Mouse (Mus musculus): ENCODE results near the gene Plekhh3.

The Plekhh3 gene

DNA sequence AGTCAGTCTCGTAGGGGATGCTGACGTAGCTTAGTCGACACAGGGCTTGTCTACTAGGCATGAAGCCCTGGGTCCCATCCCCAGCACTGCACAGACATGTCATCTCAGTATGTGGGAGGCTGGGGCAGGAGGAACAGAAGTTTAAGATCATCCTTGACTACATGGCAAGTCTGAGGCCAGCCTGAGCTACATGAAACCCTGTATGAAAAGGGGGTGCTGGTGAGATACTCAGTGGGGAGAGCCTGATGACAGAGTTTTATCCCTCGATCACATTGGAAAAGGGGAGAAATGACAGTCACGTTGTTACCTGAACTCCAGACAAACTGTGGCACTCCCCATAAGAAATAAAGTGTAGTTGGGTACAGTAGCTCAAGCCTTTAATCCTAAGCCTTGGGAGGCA lies 16.4 kb upstream of the Plekhh3 start:
- intact Hi-C loops (cut with DNase I): no loop called here

DNA sequence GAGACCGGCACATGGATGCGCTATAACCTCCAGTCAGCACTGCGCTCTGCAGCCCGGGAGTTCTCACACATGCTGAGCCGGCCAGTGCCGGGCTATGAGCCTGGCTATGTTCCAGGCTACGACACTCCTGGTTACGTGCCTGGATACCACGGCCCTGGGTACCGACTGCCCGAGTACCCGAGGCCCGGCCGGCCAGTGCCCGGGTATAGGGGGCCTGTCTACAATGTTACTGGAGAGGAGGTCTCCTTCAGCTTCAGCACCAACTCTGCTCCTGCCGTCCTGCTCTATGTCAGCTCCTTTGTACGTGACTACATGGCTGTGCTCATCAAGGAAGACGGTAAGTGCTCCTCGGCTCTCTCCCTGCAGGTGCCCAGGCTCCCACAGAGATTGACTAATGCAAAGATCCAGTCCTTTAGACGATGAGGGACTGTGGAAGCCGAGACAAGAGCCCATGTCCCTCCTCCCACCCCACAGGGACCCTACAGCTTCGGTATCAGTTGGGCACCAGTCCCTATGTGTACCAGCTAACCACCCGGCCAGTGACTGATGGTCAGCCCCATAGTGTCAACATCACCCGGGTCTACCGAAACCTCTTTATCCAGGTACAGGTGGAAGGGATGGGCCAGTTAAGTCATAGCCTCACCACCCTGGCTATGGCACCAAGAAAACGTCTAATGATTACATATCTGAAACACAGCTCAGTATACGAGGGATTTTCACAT lies 15.5 kb upstream of the Plekhh3 start:
- intact Hi-C loops (cut with DNase I): no loop called here

DNA sequence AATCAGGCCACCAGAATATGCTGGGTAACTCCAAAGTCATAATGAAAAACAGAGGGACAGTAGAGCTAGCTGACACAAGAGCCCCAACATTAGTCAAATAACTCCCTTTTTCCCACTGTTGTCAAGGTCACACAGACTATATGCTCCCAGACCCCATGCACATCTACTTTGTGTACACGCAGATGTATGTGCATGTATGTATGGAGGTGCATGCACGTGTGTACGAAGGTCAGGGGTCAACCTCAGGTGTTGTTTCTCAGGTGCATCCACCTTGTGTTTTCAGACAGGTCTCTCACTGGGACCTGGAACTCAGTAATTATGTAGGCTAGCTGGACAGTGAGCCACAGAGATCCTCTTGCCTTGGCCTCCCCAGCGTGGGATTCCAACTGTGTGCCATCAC lies 14.3 kb upstream of the Plekhh3 start:
- intact Hi-C loops (cut with DNase I): no loop called here

DNA sequence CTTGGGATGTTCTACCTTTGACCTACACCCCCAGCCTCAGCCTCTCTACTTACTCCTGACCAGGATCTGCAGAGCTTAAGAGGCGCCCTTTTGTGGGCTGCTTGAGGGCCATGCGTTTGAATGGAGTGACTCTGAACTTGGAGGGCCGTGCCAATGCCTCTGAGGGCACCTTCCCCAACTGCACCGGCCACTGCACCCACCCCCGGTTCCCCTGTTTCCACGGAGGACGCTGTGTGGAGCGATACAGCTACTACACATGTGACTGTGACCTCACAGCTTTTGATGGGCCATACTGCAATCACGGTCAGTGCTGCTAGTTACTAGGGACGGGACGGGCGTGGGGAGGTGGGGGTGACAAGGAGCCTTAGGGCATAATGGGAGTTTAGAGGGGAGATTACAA lies 13.8 kb upstream of the Plekhh3 start:
- intact Hi-C loops (cut with DNase I): loop anchor here (5.0 kb wide), 1 partner anchor 203 kb away; no protein-coding TSS in a partner anchor

DNA sequence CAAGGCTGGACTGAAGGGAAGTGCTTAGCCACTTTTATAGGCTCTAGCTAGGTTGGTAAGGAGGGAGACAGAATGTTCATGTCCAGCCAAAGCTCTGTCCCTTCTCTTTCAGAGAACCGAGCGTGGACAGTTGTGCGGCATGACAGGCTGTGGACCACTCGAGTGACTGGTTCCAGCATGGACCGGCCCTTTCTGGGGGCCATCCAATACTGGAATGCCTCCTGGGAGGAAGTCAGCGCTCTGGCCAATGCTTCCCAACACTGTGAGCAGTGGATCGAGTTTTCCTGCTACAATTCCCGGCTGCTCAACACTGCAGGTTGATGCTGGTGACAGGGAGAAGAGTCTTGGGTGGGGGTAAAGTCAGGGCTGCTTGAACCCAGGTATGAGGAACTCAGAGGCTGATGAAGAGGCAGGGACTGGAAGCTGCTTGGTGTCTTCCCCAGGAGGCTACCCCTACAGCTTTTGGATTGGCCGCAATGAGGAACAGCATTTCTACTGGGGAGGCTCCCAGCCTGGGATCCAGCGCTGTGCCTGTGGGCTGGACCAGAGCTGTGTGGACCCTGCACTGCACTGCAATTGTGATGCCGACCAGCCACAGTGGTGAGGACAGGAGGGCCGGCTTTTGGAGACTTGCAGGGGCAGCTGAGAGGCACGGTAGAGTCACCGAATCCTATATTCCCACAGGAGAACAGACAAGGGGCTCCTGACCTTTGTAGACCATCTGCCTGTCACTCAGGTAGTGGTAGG lies 11.8 kb upstream of the Plekhh3 start:
- intact Hi-C loops (cut with DNase I): loop anchor here (5.0 kb wide), 1 partner anchor 201 kb away; no protein-coding TSS in a partner anchor

DNA sequence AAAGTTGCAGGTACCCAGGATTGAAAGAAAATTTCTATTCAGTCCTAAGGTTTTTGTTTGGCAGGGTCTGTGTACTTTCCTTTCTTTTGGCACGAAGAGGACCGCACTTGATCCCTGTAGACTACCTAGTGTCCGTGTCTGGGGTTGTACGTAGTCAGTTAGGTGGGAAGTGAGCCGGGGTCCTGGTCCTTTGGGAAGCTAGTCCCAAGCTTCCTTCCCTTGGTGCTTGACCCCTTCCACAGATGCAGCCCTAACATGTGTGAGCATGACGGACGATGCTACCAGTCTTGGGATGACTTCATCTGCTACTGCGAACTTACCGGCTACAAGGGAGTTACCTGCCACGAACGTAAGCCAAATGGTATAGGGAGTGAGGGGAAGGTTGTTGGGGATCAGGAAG lies 10.8 kb upstream of the Plekhh3 start:
- intact Hi-C loops (cut with DNase I): loop anchor here (5.0 kb wide), 1 partner anchor 200 kb away; no protein-coding TSS in a partner anchor

DNA sequence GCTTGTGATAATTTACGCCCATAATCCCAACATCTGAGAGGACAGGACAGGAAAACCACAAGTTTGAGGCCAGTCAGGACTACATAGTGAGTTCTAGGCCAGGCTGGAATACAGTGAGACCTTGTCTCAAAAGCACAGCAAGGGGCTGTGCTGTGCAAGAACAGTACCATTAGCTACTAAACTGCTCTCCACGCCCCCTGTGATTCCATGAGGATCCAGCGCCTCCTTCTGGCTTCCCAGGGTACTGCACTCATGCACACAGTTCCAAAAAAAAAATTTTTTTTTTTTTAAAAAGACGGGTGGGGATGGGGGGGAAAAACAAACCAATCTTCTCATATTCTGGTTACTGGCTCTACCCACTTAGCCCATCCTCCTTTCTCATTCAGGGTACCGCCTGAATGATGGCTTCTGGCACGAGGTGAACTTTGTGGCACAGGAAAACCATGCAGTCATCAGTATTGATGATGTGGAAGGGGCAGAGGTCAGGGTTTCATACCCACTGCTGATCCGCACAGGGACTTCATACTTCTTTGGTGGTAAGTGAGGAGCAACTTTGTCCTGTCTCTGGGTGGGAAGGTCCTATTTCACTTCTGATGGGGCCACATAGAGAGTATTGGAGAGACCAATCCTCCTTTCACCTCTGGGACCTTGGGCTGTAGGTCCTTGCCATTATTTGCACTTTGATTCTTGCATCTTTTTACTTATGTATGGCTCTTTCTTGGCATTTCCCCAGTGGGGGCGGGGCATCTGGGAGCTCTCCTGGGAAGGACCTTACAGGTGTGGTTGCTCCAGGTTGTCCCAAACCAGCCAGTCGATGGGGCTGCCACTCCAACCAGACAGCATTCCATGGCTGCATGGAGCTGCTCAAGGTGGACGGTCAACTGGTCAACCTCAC lies 9.9 kb upstream of the Plekhh3 start:
- intact Hi-C loops (cut with DNase I): loop anchor here (5.0 kb wide), 1 partner anchor 199 kb away; no protein-coding TSS in a partner anchor

DNA sequence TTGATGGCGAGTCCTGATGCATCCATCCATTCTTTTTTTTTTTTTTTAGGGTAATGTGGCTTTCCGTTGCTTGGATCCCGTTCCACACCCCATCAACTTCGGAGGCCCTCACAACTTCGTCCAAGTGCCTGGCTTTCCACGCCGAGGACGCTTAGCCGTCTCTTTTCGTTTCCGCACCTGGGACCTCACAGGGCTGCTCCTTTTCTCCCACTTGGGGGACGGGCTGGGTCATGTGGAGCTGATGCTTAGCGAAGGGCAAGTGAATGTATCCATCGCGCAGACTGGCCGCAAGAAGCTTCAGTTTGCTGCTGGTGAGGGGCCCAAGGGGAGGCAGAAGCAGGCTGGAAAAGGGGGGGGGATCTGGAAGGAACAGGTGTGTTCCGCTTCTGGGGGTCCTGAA lies 9.1 kb upstream of the Plekhh3 start:
- intact Hi-C loops (cut with DNase I): loop anchor here (5.0 kb wide), 1 partner anchor 198 kb away; no protein-coding TSS in a partner anchor

DNA sequence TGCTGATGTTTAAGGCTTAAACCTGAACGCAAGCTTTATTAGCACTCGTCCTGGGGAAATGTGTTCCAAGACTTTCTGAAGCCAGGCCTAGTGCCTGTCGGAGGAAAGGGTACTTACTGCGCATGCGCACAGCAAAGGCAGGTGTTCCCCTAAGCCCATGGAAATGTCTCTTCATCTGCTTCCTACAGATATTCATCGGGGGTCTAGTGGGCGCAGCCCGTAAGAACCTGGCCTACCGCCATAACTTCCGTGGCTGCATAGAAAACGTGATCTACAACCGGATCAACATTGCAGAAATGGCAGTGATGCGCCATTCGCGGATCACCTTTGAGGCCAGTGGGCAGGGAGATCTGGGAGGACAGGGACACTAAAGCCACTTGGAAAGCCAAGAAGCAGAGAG lies 8.2 kb upstream of the Plekhh3 start:
- intact Hi-C loops (cut with DNase I): loop anchor here (5.0 kb wide), 1 partner anchor 82 kb away; the partner anchor contains the start of gene Psmc3ip

DNA sequence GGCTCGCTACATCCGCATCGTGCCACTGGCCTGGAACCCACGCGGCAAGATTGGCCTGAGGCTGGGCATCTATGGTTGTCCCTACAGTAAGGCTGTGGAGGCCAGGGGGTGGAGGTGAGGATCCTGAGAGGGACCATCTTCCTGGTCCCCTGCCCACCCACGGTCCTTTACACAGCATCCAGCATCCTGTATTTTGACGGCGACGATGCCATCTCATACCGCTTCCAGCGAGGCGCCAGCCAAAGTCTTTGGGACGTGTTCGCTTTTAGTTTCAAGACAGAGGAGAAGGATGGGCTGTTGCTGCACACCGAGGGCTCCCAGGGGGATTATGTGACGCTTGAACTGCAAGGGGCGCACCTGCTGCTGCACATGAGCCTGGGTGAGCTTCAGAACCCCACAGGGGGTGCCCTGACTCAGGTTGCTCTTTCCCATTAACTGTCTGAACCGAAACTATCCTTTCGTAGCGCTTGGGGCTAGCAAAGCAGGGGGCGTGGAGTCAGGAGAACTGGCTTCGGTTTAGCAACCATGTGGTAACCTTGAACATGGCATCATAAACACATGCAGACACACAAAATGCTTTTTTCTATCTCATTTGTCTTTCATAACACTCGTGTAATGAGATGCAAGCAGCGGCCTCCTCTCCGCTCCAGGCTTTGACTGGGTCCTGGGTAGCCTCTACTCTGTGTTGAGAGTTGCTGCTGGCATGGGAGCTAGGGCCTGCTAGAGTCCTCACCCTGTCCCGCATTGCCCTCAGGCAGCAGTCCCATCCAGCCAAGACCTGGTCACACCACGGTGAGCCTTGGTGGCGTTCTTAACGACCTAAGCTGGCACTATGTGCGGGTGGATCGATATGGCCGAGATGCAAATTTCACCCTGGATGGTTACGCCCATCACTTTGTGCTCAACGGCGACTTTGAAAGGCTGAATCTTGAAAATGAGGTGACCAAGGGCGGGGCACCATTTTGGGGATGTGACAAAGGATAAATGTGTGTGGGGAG lies 7.2 kb upstream of the Plekhh3 start:
- intact Hi-C loops (cut with DNase I): loop anchor here (5.0 kb wide), 1 partner anchor 81 kb away; the partner anchor contains the start of gene Psmc3ip

DNA sequence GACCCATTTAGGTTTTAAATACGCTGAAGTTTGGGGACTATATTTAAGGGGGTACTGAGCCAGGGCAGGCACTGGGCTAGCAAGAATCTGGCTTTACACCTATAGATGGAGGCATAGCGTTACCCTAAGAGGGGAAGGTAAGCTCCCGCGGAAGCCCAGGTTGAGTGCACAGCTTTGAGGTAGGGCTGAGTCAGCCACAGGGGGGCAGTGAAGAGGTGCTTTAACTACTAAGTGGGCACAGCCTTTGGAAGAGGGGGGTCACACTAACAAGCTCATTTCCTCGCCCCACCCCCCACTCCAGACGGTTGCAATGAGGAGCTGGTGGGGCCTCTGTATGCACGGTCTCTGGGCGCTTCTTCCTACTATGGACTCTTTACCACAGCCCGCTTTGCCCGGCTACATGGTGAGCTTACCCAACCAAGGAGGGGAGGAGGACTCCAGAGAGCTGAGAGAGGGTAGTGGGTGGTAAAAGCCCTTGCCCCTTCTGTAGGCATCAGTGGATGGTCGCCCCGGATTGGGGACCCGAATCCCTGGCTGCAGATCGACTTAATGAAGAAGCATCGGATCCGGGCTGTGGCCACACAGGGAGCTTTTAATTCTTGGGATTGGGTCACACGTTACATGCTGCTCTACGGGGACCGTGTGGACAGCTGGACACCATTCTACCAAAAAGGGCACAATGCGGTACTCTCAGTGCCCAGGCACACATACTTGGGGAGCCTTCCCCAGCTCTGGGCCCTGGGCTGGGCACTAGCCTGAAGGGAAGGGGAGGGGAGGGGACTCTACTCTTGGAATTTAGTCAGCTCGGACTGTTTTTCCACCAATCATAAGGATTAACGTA lies 6.0 kb upstream of the Plekhh3 start:
- intact Hi-C loops (cut with DNase I): loop anchor here (5.0 kb wide), 1 partner anchor 80 kb away; the partner anchor contains the start of gene Psmc3ip

DNA sequence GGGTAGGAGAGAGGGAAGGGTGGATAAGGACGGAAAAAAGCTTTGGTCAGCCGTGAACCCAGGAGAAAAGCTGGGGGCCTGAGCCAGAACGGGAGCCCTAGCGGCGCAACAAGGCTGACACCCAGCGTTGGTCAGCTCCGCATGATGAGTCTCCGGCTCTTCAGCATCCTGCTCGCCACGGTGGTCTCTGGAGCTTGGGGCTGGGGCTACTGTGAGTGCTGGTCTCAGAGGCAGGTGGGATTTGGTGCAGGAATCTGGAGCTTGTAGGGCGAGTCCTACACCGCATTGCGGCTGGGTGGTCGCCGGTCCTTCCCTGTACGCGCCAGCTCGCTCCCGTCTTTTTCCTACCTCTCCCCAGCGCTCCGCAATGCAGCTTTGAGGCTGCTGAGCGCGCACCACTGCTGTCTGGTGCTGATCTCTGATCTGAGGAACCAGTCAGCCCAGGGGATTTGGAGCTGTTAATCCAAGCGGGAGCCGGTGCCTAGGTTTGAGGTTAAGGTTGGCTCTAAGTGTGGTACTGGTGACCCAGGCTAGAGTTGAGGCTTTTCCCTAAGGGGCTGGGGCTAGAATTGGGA lies 5.1 kb upstream of the Plekhh3 start:
- intact Hi-C loops (cut with DNase I): loop anchor here (5.0 kb wide), 1 partner anchor 79 kb away; the partner anchor contains the start of gene Psmc3ip

DNA sequence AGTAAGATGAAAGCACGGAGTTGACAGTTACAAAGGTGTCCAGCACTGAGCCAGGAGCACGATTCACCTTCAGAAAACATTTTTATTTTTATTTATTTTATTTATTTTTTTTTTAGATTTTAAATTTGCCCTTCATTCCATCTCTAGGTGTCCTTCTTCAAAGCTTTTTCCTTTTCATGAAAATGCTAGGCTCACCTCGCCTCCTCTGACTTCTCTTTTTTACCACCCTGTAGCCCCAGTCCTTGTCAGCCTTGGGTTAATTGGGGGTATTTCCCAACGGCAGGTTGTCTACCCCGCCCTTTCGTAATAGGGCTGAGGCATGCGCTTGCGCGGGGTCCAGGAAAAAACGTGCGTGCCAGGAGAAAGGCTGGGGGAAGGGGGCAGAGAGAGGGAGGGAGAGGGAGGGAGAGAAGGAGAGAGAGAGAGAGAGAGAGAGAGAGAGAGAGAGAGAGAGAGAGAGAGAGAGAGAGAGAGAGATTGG lies 4.5 kb upstream of the Plekhh3 start:
- intact Hi-C loops (cut with DNase I): loop anchor here (5.0 kb wide), 1 partner anchor 78 kb away; the partner anchor contains the start of gene Psmc3ip

DNA sequence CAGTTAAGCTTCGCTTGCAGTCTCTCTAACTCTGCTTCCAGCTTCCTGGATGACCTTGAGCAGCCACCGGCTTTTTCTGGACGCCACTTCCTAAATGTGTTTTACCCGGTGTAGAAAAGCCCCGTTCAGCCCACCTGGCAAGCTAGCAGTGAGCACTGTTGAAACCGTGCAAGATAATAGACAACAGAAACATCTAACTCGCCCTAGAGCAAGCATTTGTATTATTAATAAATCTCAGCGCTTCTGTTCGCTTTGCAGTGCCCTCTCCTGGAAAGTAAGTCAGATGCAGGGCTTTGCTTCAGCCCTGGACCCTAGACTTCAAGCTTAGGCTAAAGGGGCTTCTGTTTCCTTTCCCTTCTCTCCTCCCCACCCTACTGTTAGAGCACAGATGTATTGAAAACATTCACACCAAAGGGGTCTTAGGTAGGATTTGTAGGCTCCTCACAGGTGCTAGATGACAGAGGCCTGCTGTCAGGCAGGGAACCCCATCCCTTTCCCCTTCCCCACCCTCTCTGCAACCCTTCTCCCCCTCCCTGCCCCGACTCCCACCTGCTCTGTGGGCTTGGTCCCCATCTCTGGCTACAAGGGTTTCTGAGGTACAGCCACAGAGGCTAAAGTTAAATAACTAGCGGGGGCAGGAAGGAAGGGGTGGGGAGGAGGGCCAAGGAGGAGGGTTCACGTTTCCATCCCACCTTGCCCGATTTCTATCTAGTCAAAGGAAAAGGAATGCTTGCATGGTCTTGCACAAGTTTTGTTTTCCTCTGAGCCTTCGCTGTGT lies 3.9 kb upstream of the Plekhh3 start, which contains the start of gene Ccr10:
Ccr10 (minus strand) TSS at position 593 of the 778 bp plus-strand sequence.
- intact Hi-C loops (cut with DNase I): loop anchor here (5.0 kb wide), 2 partner anchors 38 to 78 kb away; partner anchors contain the start of gene Psmc3ip

DNA sequence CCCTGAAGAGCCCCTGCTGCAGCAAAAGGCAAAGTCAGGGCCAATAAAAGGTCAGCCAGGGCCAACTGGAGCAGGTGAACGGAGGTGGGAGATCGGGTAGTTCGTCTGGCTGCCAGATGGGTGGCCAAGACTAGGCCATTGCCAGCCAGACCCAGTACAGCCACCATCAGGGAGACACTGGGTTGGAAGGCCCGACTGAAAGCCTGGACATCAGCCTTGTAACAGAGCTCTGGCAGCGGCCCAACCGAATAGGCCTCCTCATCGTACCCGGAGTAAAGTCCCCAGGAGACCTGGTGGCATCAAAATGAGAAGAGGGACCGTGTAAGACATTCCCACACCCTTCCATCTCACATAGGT lies 3.2 kb upstream of the Plekhh3 start:
- intact Hi-C loops (cut with DNase I): loop anchor here (5.0 kb wide), 1 partner anchor 37 kb away; no protein-coding TSS in a partner anchor

DNA sequence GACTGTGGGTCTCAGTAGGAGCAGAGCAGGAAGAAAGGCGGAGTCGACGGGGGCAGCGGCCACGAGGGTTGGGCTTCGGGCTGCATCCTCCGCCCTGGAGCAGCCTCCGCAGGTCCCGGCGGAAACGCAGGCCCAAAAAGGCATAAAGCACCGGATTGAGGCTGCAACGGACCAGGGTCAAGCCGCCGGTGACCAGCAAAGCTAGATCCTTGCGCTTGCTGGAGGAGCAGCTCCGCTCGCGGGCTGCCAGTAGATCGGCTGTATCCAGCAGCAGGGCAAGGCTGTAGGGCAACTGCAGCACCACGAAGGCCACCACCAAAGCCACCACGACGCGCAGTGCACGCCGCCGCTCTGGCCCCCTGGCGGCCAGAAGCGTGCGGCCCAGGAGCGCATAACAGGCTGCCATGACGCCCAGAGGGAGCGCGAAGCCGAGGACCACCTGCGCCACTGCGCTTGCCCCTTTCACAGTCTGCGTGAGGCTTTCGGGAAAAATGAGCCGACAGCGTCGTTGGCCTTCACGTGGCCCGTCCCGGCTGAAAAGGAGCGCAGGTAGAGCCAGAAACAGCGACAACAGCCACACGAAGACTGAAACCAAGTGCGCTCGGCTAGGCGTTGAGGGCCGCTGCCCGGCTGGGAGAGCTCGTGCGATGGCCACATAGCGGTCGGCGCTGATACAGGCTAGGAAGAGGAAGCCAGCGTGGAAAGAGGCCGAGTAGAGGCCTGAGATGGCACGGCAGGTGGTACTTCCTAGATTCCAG lies 2.7 kb upstream of the Plekhh3 start:
- intact Hi-C loops (cut with DNase I): loop anchor here (5.0 kb wide), 1 partner anchor 37 kb away; no protein-coding TSS in a partner anchor
